Mouse (Mus musculus) monocyte, adult 5-6 weeks (primary cell): ENCODE results near the gene Sugct. TPM values are rescaled to one million over a fixed set of nuclear protein-coding genes. Genes with fewer than 3 reads are reported as not detected.

Experiments used
- ATAC-seq: fragments of 153-309, 156-312 bp; replicated peaks from 2 replicates; pipeline ENCODE4 v1.8.0; 2017; ENCODE audit warnings: mild to moderate bottlenecking; ENCODE audit not compliant: low TSS enrichment, insufficient number of reproducible peaks, severe bottlenecking, poor library complexity, low FRiP score
- total RNA-seq: library from RNA; stranded (forward); fragments of 200-1000, 200-491, 200-594 nt; gene quantifications from 3 replicates; pipeline ENCODE4 v1.2.3, GENCODE M21; 2017

The Sugct gene
- total RNA-seq, 1 experiment from 2014 or later, result not detected

DNA sequence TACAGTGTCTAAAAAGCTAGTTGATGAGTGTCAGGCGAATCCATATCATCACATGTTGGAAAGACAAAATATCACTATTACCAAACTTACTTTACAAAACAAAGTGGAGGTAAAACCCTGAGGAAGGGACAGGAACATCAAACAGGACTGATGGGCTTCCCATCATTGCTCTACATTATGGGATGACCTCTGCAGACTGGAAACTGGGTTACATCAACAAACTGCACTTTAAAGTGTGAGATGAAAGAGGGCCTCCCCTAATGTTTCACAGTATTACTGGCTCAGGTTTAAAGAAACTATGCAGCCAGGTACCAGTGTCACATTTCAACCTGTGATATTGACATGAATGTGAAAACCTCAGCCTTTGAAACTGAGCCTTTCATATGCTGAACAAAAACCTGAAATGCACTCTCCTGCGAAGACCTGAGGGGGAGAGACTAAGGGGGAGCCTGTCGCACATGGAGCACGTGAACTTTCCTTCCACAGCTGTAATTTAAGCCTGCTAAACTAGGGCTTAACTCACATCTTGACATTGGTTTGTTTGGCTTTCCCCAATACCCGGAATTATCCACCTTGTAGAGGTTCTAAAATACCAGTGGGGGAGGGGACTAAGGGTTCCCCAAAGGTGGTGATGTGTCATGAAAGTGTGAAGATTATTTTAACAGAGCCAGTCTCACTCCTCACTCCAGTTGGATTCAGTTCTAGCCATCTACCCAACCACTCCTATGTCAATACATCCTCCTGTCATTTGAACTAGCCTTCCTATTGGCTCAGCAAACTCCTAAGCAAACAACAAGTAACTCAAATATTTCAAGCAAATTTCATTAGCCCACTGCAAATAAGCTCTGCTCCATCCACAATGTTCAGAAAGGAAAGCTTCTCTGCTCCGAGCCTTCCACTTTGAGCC is 610.2 kb downstream of the Sugct start:
- ATAC-seq, result no peak

DNA sequence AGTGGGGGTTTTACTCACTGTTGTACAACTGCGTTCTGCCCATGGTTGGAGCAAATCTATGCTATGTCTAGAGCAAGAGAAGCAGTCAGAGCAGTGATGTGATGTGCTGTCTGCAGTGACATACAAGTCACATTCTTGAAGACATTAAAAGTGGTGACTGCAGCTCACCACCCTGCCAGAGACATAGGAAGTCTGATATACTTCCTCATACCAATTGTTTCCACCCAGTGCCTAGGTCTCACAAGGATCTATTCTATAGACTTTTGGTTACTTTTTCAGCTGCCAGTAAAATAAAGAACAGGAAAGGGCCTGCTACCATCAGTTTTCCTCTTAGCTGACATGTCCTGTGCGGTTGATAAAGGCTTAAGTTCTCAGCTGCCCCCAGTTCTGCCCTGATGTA is 613.7 kb downstream of the Sugct start:
- no peak for ATAC-seq

DNA sequence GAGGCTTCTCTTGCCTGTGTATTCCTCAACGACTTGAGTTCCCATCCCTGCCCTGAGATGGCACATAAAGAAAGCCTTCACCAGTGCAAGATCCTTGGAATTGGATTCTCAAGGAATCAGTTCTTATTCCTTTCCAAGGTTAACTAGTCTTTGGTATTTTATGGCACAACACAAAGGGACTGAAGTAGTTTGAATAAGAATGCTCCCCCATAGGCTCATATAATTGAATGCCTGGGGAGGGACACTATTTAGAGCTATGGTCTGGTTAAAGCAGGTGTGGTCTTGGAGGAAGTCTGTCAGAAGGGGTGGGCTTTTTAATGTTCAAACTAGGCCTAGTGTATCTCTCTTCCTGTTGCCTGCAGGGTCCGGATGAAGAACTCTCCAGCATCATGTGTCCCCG is 629.8 kb downstream of the Sugct start:
- no peak for ATAC-seq

DNA sequence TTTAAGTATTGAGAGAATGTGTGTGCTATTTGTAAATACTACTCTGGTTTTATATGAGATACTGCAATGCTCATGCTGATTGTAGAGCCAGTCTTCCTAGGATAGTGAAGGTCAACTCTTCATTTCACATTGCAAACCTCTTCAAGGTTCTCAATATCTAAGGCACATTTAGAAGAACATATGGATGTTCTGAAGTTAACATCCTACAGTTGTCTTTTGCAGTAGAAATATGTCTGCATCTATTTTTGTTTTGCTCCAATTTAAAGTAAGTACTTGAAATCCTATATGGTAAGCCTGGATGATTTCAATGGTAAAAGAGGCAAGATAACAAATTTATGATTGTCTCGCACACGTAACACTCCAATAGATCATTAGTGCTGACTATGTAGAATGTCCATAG is 638.7 kb downstream of the Sugct start:
- no peak for ATAC-seq

DNA sequence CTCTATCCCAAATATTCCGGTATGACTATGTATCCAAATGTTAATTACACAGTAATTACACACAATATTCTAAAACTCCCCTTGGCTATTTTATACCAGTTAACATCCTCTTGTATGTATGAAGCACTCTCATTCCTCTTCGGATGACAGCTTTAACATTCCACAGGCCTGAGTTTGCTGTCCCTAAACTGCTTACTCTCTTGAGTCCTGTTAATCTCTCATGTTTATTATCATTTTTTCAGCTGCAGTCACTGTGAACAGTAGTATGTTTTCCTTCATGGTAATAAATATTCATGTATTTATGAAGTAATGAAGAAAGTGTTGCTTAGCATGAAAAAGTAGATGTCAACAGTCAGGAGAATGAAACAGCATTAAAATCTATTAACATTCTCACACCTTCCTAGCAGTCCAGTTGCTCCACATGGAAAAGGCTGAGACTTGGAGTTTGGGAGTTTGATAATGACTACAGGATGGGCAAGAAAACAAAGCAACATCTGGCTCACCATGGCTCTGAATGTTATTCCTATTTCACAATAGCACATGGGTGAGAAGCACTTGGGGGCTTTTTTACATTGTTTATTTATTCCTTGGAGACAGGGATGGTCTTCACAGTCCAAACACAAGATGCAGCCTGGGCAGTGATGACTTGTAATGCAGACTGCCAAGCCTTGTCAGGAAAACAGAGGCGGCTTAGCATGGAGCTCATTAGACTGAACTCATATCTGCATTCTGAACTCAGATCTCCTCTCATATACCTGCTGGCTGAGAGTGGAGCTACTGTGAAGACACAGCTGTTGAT is 651.7 kb downstream of the Sugct start:
- no peak for ATAC-seq

DNA sequence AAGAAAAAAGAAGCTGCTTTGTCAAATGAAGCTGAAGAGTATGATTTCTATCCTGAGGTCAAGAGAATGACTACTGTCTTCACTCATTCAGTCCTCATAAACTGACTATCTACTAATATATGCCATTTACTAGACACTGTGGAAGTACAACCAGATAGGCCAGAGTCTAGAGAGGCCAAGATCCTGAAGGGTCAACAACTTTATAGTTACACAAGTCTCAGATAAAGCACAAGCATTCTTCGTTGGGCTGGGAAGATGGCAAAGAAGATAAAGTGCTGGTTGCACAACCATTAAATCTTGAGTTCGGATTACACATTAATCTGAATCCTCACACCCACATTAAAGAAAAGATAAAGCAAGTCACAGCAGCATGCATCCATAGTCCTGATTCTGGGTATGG is 653.0 kb downstream of the Sugct start:
- ATAC-seq, result no peak

DNA sequence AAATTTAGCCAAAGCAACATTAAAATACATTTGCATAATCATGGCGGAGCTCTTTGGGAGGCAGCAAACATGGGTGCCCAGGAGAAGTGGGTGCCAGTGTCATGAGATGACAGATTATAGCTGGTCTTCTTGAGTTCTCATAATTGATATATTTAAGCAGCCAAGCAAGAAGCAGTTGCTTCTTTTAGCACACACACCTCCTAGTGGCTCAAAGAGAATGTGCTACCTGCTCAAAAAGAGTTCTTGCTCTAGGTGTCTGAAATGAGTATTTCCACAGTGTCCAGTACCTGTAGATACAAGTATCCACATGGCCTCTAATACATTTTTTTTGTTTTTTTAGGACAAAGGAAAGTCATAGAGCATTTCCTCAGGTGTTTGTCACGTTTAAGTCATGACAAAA is 655.6 kb downstream of the Sugct start:
- no peak for ATAC-seq

DNA sequence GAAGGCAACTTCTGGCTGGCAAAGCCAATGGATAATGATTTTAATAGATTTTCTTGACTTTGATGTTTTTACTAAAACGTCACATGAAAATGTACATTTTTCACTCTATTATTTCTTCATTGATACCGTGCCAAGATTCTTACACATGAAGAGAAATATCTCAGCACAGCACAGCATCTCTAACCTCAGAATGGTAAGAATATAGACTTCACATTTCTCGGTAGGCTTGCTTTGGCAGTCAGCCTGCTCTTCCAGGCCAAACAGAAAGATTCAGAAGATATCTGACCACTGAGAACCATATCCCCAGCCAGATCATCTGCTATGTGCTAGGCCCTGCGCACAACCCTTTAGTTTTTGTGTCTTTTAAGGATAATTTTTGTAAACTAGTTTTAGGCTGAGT is 657.0 kb downstream of the Sugct start:
- no peak for ATAC-seq

DNA sequence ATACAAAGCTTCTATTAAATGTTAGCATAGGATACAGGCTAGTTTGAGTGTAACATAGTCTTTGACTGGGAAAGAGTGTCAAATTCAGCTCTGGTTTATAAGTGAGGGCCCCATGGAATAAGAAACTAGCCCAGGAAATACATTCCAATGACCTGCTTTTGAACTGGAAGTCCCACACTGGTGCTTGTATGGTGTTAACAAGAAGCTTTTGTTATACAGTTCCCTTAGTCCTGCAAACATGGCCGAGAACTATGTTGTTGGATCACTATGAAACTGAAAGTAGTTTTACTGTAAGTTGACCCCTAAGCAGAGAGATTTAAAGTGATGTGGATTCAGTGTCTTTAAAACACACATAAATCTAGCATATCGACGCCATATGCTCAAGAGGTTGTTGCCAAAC is 657.5 kb downstream of the Sugct start:
- no peak for ATAC-seq

DNA sequence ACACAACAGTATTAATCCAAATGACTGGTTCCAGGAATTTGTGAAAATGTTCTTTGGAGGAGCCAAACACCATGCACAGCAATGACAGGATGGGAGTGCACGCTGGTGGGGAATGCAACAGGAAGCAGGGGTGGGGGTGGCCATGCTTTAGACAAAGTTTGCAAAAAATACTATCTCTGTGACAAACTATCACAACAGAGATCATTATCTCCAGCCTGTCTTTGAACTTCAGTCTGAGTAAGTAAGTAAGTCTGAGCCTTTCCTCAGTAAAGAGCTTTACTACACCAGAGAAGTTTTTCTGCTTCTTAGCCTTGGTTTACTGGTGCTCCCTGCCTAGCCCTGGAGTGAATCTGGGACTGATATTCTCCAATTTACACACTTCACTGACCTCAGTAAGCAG is 664.6 kb downstream of the Sugct start:
- ATAC-seq, result no peak

DNA sequence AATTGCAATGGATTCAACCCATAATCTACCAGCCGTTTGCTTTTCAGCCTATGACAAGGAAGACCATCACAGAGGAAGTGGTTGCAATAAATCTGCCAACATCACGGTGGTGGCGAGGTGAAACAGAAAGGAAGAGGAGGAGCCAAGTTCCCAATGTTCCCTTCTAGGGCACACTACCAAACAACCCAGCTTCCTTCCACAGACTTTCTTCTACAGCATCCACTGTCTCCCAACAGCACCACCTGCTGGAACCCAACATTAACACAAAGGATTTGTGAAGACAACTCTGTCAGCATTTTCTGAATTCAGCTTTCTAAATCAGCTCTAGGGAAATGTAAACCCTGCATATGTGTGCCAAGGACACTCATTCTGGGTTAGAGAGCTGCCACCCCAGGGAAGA is 666.8 kb downstream of the Sugct start:
- ATAC-seq, result peak; percentile 53; the same call in 1 of the 2 replicates

DNA sequence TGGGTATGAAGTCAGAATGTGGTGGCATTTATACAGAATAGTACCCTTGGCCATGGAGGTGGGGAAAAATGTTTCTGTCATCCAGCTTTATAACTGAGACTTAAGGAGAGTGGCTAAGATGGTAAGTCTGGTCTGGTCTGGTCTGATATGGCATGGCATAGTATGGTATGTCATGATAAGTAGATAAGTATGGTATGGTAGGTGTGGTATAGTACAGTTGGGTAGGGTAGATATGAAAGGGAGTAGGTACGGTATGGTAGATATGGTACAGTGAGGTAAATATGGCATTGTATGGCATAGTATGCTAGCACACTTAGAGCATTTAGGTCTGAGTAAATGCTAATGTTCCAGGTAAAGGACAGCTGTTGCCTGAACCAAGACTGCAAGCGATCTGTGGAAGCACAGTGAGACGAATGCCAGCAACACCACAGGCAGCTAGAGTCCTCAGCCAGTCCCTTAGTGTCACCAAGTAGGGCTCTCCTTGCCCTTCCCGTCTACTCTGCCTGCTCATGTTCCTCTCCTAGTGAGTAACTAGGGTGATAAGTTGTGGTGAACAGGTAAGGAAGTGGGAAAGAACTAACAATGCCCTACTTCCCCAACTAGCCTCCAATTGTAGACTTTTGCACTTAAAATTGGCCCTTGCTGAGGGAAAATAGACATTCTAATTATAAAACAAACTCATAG is 667.4 kb downstream of the Sugct start:
- ATAC-seq, result no peak

DNA sequence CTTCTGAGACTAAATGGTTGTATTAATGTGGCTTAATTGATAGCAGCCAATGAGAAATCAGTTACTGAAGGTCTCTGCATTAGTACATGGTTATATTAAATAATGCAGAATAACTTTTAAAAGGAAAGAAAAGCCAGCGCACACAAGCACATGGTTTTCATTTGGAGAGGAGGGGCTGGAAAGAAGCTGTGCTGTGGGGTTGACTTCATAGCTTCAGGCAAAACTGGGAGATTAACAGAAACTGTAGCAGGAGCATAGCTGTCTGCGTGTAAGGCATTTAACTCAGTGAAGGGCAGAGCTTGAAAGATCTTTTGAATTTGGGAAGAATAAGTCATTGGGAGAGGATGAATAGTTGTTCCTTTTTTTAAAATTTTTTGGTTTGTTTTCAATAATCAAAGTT is 668.4 kb downstream of the Sugct start:
- ATAC-seq, result no peak

DNA sequence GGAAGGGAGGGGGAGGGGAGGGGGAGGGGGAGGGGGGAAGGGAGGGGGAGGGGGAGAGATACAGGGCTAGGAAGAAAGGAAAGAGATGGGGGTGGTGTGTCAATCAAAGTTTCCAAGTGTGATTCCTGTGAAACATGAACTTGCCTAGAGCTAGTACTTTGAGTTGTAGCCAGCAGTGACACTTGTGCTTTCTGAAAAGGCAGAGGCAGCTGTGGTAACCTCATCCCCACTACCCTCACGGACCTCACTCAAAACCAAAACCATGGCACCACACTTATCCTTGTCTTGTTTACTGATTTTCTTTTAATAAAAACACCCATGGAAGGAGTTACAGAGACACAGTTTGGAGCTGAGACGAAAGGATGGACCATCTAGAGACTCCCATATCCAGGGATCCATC is 698.9 kb downstream of the Sugct start:
- no peak for ATAC-seq

DNA sequence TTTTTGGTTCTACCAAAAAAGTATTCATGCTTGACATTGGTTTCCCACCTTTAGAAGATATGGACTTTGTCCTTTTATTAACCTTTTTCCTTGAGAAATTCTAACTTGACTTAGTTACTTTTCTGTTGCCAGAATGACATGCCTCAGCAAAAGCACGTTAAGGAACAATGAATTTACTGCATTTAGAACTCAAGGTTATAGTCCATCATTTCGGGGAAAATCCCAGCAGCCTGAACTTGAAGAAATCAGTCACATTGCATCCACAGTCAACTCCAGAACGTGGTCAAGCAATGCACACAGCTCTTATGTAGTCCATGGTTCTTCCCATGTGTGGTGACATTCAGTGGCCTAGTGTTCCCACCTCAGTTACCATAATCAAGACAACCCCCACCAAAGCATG is 700.0 kb downstream of the Sugct start:
- ATAC-seq, result no peak

DNA sequence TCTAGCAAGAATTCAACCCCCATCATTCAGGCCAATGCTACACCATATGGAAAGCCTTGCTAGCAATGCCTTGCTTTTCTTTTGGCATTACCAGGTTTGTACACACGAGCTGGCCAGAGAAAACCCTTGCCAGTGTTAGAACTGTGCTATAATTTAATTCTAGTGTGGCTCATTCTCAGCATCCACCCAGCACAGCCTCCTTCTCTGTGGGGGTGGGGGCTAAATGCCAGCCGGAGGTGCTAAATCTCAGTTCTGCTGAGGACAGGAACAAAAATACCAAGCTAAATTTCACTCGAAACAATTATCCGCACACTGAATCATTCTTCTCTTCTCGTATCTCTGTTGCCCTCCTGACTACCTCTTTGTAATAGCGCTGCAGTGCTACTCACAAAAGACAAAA is 717.6 kb downstream of the Sugct start:
- no peak for ATAC-seq

DNA sequence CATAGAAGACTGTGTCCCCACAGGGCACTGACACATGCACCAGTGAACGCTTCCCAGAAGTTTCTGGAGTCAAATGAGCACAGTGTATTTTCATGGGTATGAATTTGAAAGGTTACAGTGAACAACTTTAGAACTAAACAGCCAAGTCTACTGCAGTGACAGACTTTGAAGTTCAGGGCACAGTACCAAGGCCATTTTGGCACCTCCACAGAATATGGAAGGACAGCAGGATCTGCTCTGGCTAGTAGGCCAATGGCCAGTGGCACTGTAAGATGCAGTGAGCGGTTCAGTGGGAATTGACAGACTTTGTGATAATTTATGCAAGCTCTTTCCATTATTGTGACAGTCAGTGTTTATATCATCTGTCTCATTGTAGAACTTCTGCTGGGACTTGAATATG is 724.1 kb downstream of the Sugct start:
- no peak for ATAC-seq

DNA sequence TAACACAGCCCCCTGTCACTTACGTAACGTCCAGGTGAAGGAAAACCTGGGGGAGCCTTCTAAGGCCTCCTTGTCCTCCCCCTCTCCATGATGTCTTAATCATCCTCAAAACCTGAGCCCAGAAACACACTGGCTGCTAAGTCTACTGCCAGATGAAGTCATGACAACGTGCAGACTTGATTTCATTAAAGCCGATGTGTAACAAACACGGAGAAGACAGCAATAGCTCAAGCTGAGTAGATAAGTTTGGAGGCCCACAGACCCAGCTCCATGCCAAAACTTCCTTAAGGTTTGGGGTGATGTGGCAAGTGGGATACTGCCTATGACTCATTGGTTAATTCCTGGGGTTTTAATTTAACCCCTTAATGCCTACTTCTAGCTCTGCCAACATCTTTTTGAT is 726.4 kb downstream of the Sugct start:
- no peak for ATAC-seq

DNA sequence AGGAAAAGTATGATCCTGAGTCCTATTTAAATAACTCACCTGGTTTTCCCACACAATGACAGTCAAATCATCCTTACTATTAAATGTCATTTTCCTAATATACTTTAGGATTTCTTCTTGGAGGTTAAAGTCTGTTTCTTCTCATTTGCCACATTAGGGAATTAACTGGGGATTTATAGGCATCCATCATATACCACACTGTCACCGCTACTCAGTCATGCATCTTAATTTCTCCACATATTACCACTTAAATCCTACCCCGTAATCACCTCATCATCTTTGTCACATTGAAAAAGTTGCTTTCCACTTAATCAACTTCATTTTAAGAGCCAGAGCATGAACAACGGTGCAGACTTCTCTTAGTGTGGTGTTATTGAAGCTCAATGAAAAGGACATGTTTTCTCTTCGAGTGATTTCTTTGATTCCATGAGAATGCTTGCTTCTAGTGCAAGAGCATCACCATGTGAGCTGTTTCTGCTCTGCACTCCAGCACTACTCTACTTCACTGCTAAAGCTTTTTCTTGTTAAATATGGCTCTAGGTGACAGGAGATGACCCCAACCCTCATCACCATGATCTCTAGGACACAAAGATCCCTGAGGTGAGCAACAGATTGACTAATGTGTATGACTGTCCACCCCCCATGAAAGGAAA is 730.4 kb downstream of the Sugct start:
- no peak for ATAC-seq
